Mouse (Mus musculus) ES-Bruce4 (cell line): Measurements from ENCODE around the gene St6galnac6. TPM values are rescaled to one million over a fixed set of nuclear protein-coding genes. Genes with fewer than 3 reads are reported as not detected.
A peak's percentile ranks its signal among the peaks of the same experiment; 100 is the strongest.

Experiments used
- H3K27ac ChIP-seq: 2 replicates; pipeline ENCODE4 v1.5.1; 2012; ENCODE audit warnings: low read length, inconsistent platforms; ENCODE audit not compliant: insufficient read depth
- H3K27me3 ChIP-seq: 2 replicates; pipeline ENCODE4 v1.6.1; 2012; ENCODE audit warnings: mild to moderate bottlenecking, low read length, inconsistent platforms; ENCODE audit not compliant: control insufficient read depth, poor library complexity, insufficient read depth, severe bottlenecking
- H3K36me3 ChIP-seq: 2 replicates; pipeline ENCODE4 v1.6.1; 2012; ENCODE audit warnings: inconsistent platforms, mild to moderate bottlenecking, low read length, moderate library complexity; ENCODE audit not compliant: control insufficient read depth, poor library complexity, insufficient read depth, severe bottlenecking
- H3K4me1 ChIP-seq: one replicate; pipeline ENCODE4 v1.8.1; 2011; ENCODE audit warnings: low read length; ENCODE audit not compliant: control insufficient read depth, insufficient read depth
- H3K4me3 ChIP-seq: 2 replicates; pipeline ENCODE4 v1.5.1; 2011; ENCODE audit warnings: low read depth, mild to moderate bottlenecking, low read length
- H3K9ac ChIP-seq: 2 replicates; pipeline ENCODE4 v1.6.1; 2012; ENCODE audit warnings: low read depth, mild to moderate bottlenecking, inconsistent platforms; ENCODE audit not compliant: poor library complexity, severe bottlenecking
- H3K9me3 ChIP-seq: replicated peaks from 2 replicates; pipeline ENCODE4 v1.6.1; 2012; ENCODE audit warnings: mild to moderate bottlenecking, low read length, inconsistent platforms; ENCODE audit not compliant: control insufficient read depth, poor library complexity, insufficient read depth, severe bottlenecking
- CTCF ChIP-seq: IDR thresholded peaks from one replicate; pipeline ENCODE4 v1.8.1; 2011; ENCODE audit warnings: low read depth, low read length
- EP300 ChIP-seq: IDR thresholded peaks from 2 replicates; pipeline ENCODE4 v1.6.1; 2011; ENCODE audit warnings: low read depth, low read length; ENCODE audit not compliant: insufficient read depth
- POLR2A ChIP-seq: IDR thresholded peaks from one replicate; pipeline ENCODE4 v1.8.1; 2011; ENCODE audit warnings: low read length; ENCODE audit not compliant: insufficient read depth
- polyA plus RNA-seq: library from polyadenylated mRNA; stranded (reverse); fragments of >200 nt; gene quantifications from 2 replicates; pipeline ENCODE4 v1.2.4, GENCODE M21; 2011; ENCODE audit warnings: low read depth; ENCODE audit not compliant: missing spikeins, insufficient read depth, insufficient read length

Gene St6galnac6
- polyA plus RNA-seq, 1 experiment = 22.5 TPM

GRCm38 (mm10) chr2:32574497-32574896, 25.0 kb upstream of the St6galnac6 start, which contains the start of gene Pip5kl1:
TSS of gene Pip5kl1 (plus strand) at chr2:32574797.
- peak within 1 kb of the TSS; percentile 50 for H3K9ac ChIP-seq
- H3K27ac ChIP-seq = no peak within 1 kb of the TSS
- no peaks in the 10 kb centered on the region for H3K27me3 ChIP-seq
- no peaks in the 10 kb centered on the region for H3K9me3 ChIP-seq
- peak within 1 kb of the TSS; percentile 85 for H3K4me3 ChIP-seq
- H3K36me3 ChIP-seq = no peaks in the 10 kb centered on the region
- H3K4me1 ChIP-seq = no peaks in the 10 kb centered on the region
- no peak for TF ChIP-seq CTCF
- no peak for TF ChIP-seq EP300
- no peak for TF ChIP-seq POLR2A

- Histone ChIP-seq H3K36me3 (no peaks in the 10 kb centered on the region), H3K27me3 (no peaks in the 10 kb centered on the region), H3K9me3 (no peaks in the 10 kb centered on the region), H3K4me3 (peak overlapping the region; percentile 85), H3K4me1 (no peaks in the 10 kb centered on the region), H3K9ac (peak overlapping the region; percentile 50), H3K27ac (no peak overlapping the region)
- peak; percentile 80 for TF ChIP-seq CTCF
- no peak for TF ChIP-seq EP300
Measured at GRCm38 (mm10) chr2:32574901-32575585, 24.5 kb upstream of the St6galnac6 start.

GRCm38 (mm10) chr2:32575586-32576160, 23.8 kb upstream of the St6galnac6 start, which contains the start of gene 9430097D07Rik:
TSS of gene 9430097D07Rik (minus strand) at chr2:32575684.
- no peaks in the 10 kb centered on the region for H3K36me3 ChIP-seq
- TF ChIP-seq CTCF (no peak), EP300 (no peak), POLR2A (no peak)
- H3K4me3 ChIP-seq = peak within 1 kb of the TSS; percentile 85
- H3K4me1 ChIP-seq = no peaks in the 10 kb centered on the region
- H3K9me3 ChIP-seq = no peaks in the 10 kb centered on the region
- peak within 1 kb of the TSS; percentile 50 for H3K9ac ChIP-seq
- H3K27me3 ChIP-seq = no peaks in the 10 kb centered on the region
- H3K27ac ChIP-seq = no peak within 1 kb of the TSS

GRCm38 (mm10) chr2:32576532-32576931, 23.0 kb upstream of the St6galnac6 start:
- H3K9ac ChIP-seq = no peak overlapping the region
- no peaks in the 10 kb centered on the region for H3K4me1 ChIP-seq
- no peaks in the 10 kb centered on the region for H3K27me3 ChIP-seq
- no peak overlapping the region for H3K27ac ChIP-seq
- H3K36me3 ChIP-seq = no peaks in the 10 kb centered on the region
- TF ChIP-seq POLR2A (no peak), CTCF (no peak), EP300 (no peak)
- no peak overlapping the region for H3K4me3 ChIP-seq
- no peaks in the 10 kb centered on the region for H3K9me3 ChIP-seq

GRCm38 (mm10) chr2:32578146-32579046, 21.1 kb upstream of the St6galnac6 start:
- Histone ChIP-seq H3K27ac (no peak overlapping the region), H3K27me3 (no peaks in the 10 kb centered on the region), H3K9ac (no peak overlapping the region), H3K4me3 (0 out of 2 replicates have a peak overlapping the region, but pooled peaks have one; percentile 16), H3K36me3 (no peaks in the 10 kb centered on the region), H3K9me3 (no peaks in the 10 kb centered on the region), H3K4me1 (no peaks in the 10 kb centered on the region)
- TF ChIP-seq POLR2A = no peak

- H3K4me1 ChIP-seq = peaks cover 2% of the 10 kb centered on the region
- H3K36me3 ChIP-seq = no peaks in the 10 kb centered on the region
- peak overlapping the region; percentile 53 for H3K4me3 ChIP-seq
- H3K9ac ChIP-seq = peak overlapping the region; percentile 17; the same call in 1 of the 2 replicates
- no peaks in the 10 kb centered on the region for H3K27me3 ChIP-seq
- H3K9me3 ChIP-seq = no peaks in the 10 kb centered on the region
- H3K27ac ChIP-seq = no peak overlapping the region
- TF ChIP-seq POLR2A = no peak
- no peak for TF ChIP-seq EP300
- no peak for TF ChIP-seq CTCF
Measured at GRCm38 (mm10) chr2:32581450-32582095, 17.9 kb upstream of the St6galnac6 start.
